Mouse (Mus musculus) forebrain, postnatal 0 days (tissue): ENCODE measurements around the gene Tmem87a. TPM values are rescaled to one million over a fixed set of nuclear protein-coding genes. Genes with fewer than 3 reads are reported as not detected.

ENCODE experiments used
- ATAC-seq: fragments of 200-750 bp; cut with Nextera tagmentation; 2 replicates; pipeline ENCODE4 v1.8.0; 2017; ENCODE audit warnings: mild to moderate bottlenecking, moderate library complexity
- DNase-seq: peaks from one replicate; pipeline ENCODE4 v3.0.0-alpha.2; 2015
- H3K27ac ChIP-seq: fragments of 300-500 bp; sonication (generic); 2 replicates; pipeline ENCODE4 v1.5.1; 2014; ENCODE audit warnings: low read depth, mild to moderate bottlenecking, antibody characterized with exemption, low read length, moderate library complexity, mixed read lengths
- H3K27me3 ChIP-seq: fragments of 300-500 bp; sonication (generic); 2 replicates; pipeline ENCODE4 v1.6.1; 2014; ENCODE audit warnings: mild to moderate bottlenecking, low read length, mixed read lengths; ENCODE audit not compliant: insufficient read depth
- H3K36me3 ChIP-seq: fragments of 300-500 bp; sonication (generic); 2 replicates; pipeline ENCODE4 v1.6.1; 2014; ENCODE audit warnings: mild to moderate bottlenecking, moderate library complexity; ENCODE audit not compliant: insufficient read depth
- H3K4me1 ChIP-seq: fragments of 300-500 bp; sonication (generic); 2 replicates; pipeline ENCODE4 v1.6.1; 2014; ENCODE audit warnings: antibody characterized with exemption; ENCODE audit not compliant: insufficient read depth
- H3K4me2 ChIP-seq: fragments of 300-500 bp; sonication (generic); 2 replicates; pipeline ENCODE4 v1.6.1; 2014; ENCODE audit warnings: low read depth, mild to moderate bottlenecking, moderate library complexity
- H3K4me3 ChIP-seq: fragments of 300-500 bp; sonication (generic); 2 replicates; pipeline ENCODE4 v1.5.1; 2014; ENCODE audit warnings: low read depth, low read length, mixed read lengths
- H3K9ac ChIP-seq: fragments of 300-500 bp; sonication (generic); 2 replicates; pipeline ENCODE4 v1.6.1; 2014; ENCODE audit warnings: mild to moderate bottlenecking
- H3K9me3 ChIP-seq: fragments of 300-500 bp; sonication (generic); 2 replicates; pipeline ENCODE4 v1.6.1; 2016; ENCODE audit warnings: low read length
- CTCF ChIP-seq: sonication (generic); IDR thresholded peaks from 2 replicates; pipeline ENCODE4 v1.5.1; 2016; ENCODE audit warnings: antibody characterized with exemption, control low read depth, low read depth
- WGBS: fragments of 180-500 bp; shearing (Covaris S2); extraction: QIAGEN DNeasy Blood & Tissue Kit; methylation state at CpG from one replicate; pipeline ENCODE4 v1.1.7; 2014; 5-methylcytosine and 5-hydroxymethylcytosine counted together
- polyA plus RNA-seq: library from polyadenylated mRNA; unstranded; fragments of >200 nt; fragmentation: Nextera tagmentation; extraction: Ambion mirVana; gene quantifications from 2 replicates; pipeline ENCODE4 v1.2.1, GENCODE M21; 2015
- total RNA-seq: library from RNA; depleted of rRNA; stranded (reverse); fragments of >200 nt; gene quantifications from 2 replicates; pipeline ENCODE4 v1.2.3, GENCODE M21; 2014

Tmem87a gene
- total and polyA plus RNA-seq, 2 experiments from 2014 or later = 6.5 to 44.5 TPM

GRCm38 (mm10) chr2:120414738-120415414, 11.0 kb upstream of the Tmem87a start:
- H3K4me3 ChIP-seq = no peak overlapping the region
- no peaks in the 10 kb centered on the region for H3K27me3 ChIP-seq
- H3K9me3 ChIP-seq = no peaks in the 10 kb centered on the region
- ATAC-seq (peak; percentile 68), DNase-seq (peak; percentile 63)
- 31% methylated on average over 1 of the region's 1 CpGs for WGBS
- H3K36me3 ChIP-seq = no peaks in the 10 kb centered on the region
- no peak for TF ChIP-seq CTCF
- H3K4me2 ChIP-seq = no peak overlapping the region
- H3K27ac ChIP-seq = no peak overlapping the region
- H3K4me1 ChIP-seq = no peaks in the 10 kb centered on the region
- no peak overlapping the region for H3K9ac ChIP-seq

DNA sequence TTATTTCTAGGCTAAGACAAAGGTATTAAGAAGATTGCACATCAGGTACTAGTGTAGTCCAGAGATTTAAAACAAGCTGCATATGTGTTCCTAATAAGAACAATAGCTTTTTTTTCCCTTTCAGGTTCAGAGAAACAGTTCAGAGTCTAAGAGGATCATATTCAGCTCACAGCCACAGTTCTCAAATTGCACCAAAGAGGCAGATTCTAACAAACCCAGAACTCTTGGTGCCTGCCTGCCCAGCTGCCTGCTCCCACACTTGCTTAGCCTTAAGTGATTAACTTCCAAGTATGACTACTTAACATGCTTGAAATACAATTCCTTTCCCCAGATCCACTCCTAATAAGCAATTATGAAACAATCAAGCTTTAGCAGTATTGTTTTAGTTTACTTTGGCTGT, 10.2 kb upstream of the Tmem87a start:
- Histone ChIP-seq H3K27me3 (no peaks in the 10 kb centered on the region), H3K9ac (no peak overlapping the region), H3K4me2 (no peak overlapping the region), H3K4me3 (no peak overlapping the region), H3K27ac (no peak overlapping the region), H3K4me1 (no peaks in the 10 kb centered on the region), H3K9me3 (no peaks in the 10 kb centered on the region), H3K36me3 (no peaks in the 10 kb centered on the region)
- ATAC-seq = no peak
- TF ChIP-seq CTCF = no peak
- no peak for DNase-seq

GRCm38 (mm10) chr2:120411096-120411628, 7.2 kb upstream of the Tmem87a start:
- Histone ChIP-seq H3K36me3 (no peaks in the 10 kb centered on the region), H3K4me2 (no peak overlapping the region), H3K27ac (no peak overlapping the region), H3K9ac (no peak overlapping the region), H3K4me1 (no peaks in the 10 kb centered on the region), H3K27me3 (no peaks in the 10 kb centered on the region), H3K4me3 (no peak overlapping the region), H3K9me3 (no peaks in the 10 kb centered on the region)
- no peak for TF ChIP-seq CTCF
- DNase-seq (no peak), ATAC-seq (no peak)
- 90% methylated on average over 3 of the region's 3 CpGs for WGBS

- Histone ChIP-seq H3K27me3 (no peaks in the 10 kb centered on the region), H3K4me3 (peak overlapping the region; percentile 74), H3K27ac (peak overlapping the region; percentile 87), H3K9me3 (no peaks in the 10 kb centered on the region), H3K4me1 (peaks cover 4% of the 10 kb centered on the region; the same call in 1 of the 2 replicates), H3K4me2 (peak overlapping the region; percentile 69), H3K36me3 (no peaks in the 10 kb centered on the region), H3K9ac (peak overlapping the region; percentile 60; the same call in 1 of the 2 replicates)
- ATAC-seq (no peak), DNase-seq (no peak)
- TF ChIP-seq CTCF = no peak
- WGBS = 36% methylated on average over 14 of the region's 14 CpGs
These were observed 1.2 kb upstream of the Tmem87a start for GRCm38 (mm10) chr2:120404823-120405765.

- Histone ChIP-seq H3K27ac (peak within 1 kb of the TSS; percentile 87), H3K4me3 (peak within 1 kb of the TSS; percentile 74), H3K4me2 (peak within 1 kb of the TSS; percentile 69), H3K36me3 (no peaks in the 10 kb centered on the region), H3K4me1 (peaks cover 4% of the 10 kb centered on the region; the same call in 1 of the 2 replicates), H3K27me3 (no peaks in the 10 kb centered on the region), H3K9me3 (no peaks in the 10 kb centered on the region), H3K9ac (peak within 1 kb of the TSS; percentile 60)
- under 1% methylated on average over 17 of the region's 17 CpGs for WGBS
- DNase-seq (no peak), ATAC-seq (peak; percentile 80)
- TF ChIP-seq CTCF = peak; percentile 35; the same call in 1 of the 2 replicates
These were observed 294 bp downstream of the Tmem87a start, which contains the start of gene Ganc for GRCm38 (mm10) chr2:120403653-120403985. Gene Ganc, plus strand, starts transcription at chr2:120403896.

GRCm38 (mm10) chr2:120402813-120403212, 1.1 kb downstream of the Tmem87a start:
- Histone ChIP-seq H3K4me3 (peak overlapping the region; percentile 74), H3K4me1 (peaks cover 4% of the 10 kb centered on the region; the same call in 1 of the 2 replicates), H3K27ac (no peak overlapping the region), H3K9me3 (no peaks in the 10 kb centered on the region), H3K9ac (no peak overlapping the region), H3K36me3 (no peaks in the 10 kb centered on the region), H3K4me2 (peak overlapping the region; percentile 69), H3K27me3 (no peaks in the 10 kb centered on the region)
- WGBS = 63% methylated on average over 3 of the region's 3 CpGs
- no peak for ATAC-seq
- no peak for TF ChIP-seq CTCF
- no peak for DNase-seq
